Mouse (Mus musculus) monocyte, adult 5-6 weeks (primary cell): ENCODE data around the gene Shank3. TPM values are rescaled to one million over a fixed set of nuclear protein-coding genes. Genes with fewer than 3 reads are reported as not detected.

Experiments used
- ATAC-seq: fragments of 153-309, 156-312 bp; replicated peaks from 2 replicates; pipeline ENCODE4 v1.8.0; 2017; ENCODE audit warnings: mild to moderate bottlenecking; ENCODE audit not compliant: low TSS enrichment, insufficient number of reproducible peaks, severe bottlenecking, poor library complexity, low FRiP score
- total RNA-seq: library from RNA; stranded (forward); fragments of 200-1000, 200-491, 200-594 nt; gene quantifications from 3 replicates; pipeline ENCODE4 v1.2.3, GENCODE M21; 2017

Gene Shank3
- total RNA-seq, 1 experiment from 2014 or later: not detected

DNA sequence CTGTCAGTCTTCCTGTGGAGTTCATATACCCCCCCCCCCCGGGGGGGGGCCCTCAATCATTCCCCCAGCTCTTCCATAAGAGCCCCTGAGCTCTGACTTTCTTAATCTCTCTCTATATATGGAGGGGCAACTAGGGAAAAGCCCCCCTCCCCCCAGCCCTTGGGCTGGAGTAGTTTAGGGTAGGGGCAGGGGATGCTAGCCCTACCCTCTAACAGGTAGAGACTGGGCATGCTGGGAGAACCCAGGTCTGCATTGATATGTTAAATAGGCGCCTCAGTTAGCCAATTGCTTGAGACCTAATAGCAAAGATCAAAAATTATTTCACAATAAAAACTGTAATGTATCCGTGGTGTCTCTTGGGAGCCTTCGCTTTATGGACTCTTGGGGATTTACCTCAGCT is 93.1 kb downstream of the Shank3 start:
- ATAC-seq: no peak

GRCm38 (mm10) chr15:89605822-89606570 is 106.6 kb downstream of the Shank3 start:
- no peak for ATAC-seq

- no peak for ATAC-seq
Measured at GRCm38 (mm10) chr15:89607480-89607879, 108.1 kb downstream of the Shank3 start.

- no peak for ATAC-seq
Measured at GRCm38 (mm10) chr15:89607888-89608287, 108.5 kb downstream of the Shank3 start.

Other genes with a start within 250 kb of the Shank3 start
- gene Sbf1, start 184.3 kb upstream of the Shank3 start, total RNA-seq: 86.3 to 141 TPM (median 130 TPM) in 3 replicates
- gene Adm2, start 176.9 kb upstream of the Shank3 start, total RNA-seq: not detected in 3 replicates
- not detected in 3 replicates for gene Miox, start 165.2 kb upstream of the Shank3 start, total RNA-seq
- 9.0 to 27.2 TPM (median 20.9 TPM) in 3 replicates for gene Lmf2, start 144.0 kb upstream of the Shank3 start, total RNA-seq
- 71.4 to 99.9 TPM (median 80.6 TPM) in 3 replicates for gene Ncaph2, start 143.9 kb upstream of the Shank3 start, total RNA-seq
- gene Sco2, start 125.8 kb upstream of the Shank3 start, total RNA-seq: 5.4 to 9.4 TPM (median 6.3 TPM) in 3 replicates
- gene Tymp, start 122.6 kb upstream of the Shank3 start, total RNA-seq: 0.57 TPM in 1 of 3 replicates, not detected in the others
- not detected in 3 replicates for gene Odf3b, start 120.3 kb upstream of the Shank3 start, total RNA-seq
- gene Klhdc7b, start 114.7 kb upstream of the Shank3 start, total RNA-seq: not detected in 3 replicates
- not detected in 3 replicates for gene Syce3, start 89.1 kb upstream of the Shank3 start, total RNA-seq
- 0.75 to 8.6 TPM (median 1.8 TPM) in 3 replicates for gene Cpt1b, start 73.8 kb upstream of the Shank3 start, total RNA-seq
- gene C730034F03Rik, start 70.0 kb upstream of the Shank3 start, total RNA-seq: 9.7 to 24.4 TPM (median 15.7 TPM) in 3 replicates
- gene Gm44502, start 69.9 kb upstream of the Shank3 start, total RNA-seq: 0.76 to 1.2 TPM in 2 of 3 replicates, not detected in the other
- gene Chkb, start 69.7 kb upstream of the Shank3 start, total RNA-seq: 95.3 to 120 TPM (median 95.5 TPM) in 3 replicates
- not detected in 3 replicates for gene Mapk8ip2, start 45.7 kb upstream of the Shank3 start, total RNA-seq
- gene Arsa, start 22.2 kb upstream of the Shank3 start, total RNA-seq: 11.2 to 12.6 TPM (median 11.7 TPM) in 3 replicates
- 0.85 TPM in 1 of 3 replicates, not detected in the others for gene Acr, start 68.7 kb downstream of the Shank3 start, total RNA-seq
- gene Rabl2, start 92.3 kb downstream of the Shank3 start, total RNA-seq: 0.87 to 1.2 TPM in 2 of 3 replicates, not detected in the other